ENCODE assay signal across 30 mouse cellular contexts in the genomic region with DNA sequence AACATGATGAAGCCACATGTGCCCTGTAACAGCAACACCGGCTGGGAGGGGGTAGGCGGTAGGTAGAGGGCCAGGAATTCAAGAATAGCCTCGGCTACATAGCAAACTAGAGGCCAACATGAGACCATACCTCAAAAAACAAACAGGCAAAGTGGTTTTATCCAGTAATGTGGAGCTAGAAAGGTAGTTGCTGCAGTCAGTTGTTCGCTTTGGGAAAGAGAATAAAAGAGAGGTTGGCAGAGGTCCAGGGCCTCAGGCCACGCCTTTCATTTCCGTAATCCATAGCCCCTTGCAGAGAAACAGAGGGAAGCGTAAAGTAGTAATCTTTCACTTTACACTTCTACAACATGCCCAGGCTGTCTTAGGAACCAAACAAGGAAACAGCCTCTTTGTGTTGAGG.
DNase-seq lines count a peak whose midpoint lies in the region; ATAC-seq and TF ChIP-seq lines count a peak whose summit lies in the region.
"Had no signal": no experiment of that assay in that cellular context is flagged by ENCODE, and none has a peak within 500 bp of the region (broad histone marks: within the 10 kb centered on the region; RNA-seq: fewer than 3 reads in every experiment).

No protein-coding gene starts in this region.

- H3K9ac ChIP-seq in forebrain, embryonic 12.5 days, result no peak overlapping the region
- no peak overlapping the region for H3K9ac ChIP-seq in forebrain, embryonic 16.5 days (replicated peaks; ENCODE audit: low read depth, low read length)
- no peak overlapping the region for H3K9ac ChIP-seq in limb, embryonic 14.5 days (ENCODE audit: low read depth, low read length, severe bottlenecking)
- H3K9ac ChIP-seq in embryonic facial prominence, embryonic 14.5 days (ENCODE audit: low read depth, low read length), result no peak overlapping the region
- H3K9ac ChIP-seq: embryonic facial prominence, embryonic 15.5 days; heart, embryonic 12.5 days; kidney, embryonic 15.5 days; limb, embryonic 12.5 days; liver, embryonic 12.5 days; midbrain, embryonic 13.5 days; neural tube, embryonic 13.5 days had no signal

- ATAC-seq in forebrain, embryonic 12.5 days (ENCODE audit: low FRiP score), result no peak
- no peak for ATAC-seq in forebrain, embryonic 16.5 days
- ATAC-seq in limb, embryonic 14.5 days (ENCODE audit: low FRiP score, low read depth), result no peak
- ATAC-seq in embryonic facial prominence, embryonic 14.5 days (ENCODE audit: low read depth), result peak; percentile 70
- ATAC-seq: CD4-positive, CD25-positive, alpha-beta regulatory T cell, adult 4 months; hindbrain, postnatal 0 days; intestine, embryonic 16.5 days; liver, embryonic 12.5 days; midbrain, embryonic 13.5 days had no signal

- WGBS in forebrain, embryonic 12.5 days, result 52% methylated on average over 7 of the region's 7 CpGs
- 24% methylated on average over 7 of the region's 7 CpGs for WGBS in forebrain, embryonic 16.5 days
- 52% methylated on average over 7 of the region's 7 CpGs for WGBS in limb, embryonic 14.5 days
- WGBS in limb, embryonic 10.5 days, result 93% methylated on average over 7 of the region's 7 CpGs
- WGBS in embryonic facial prominence, embryonic 14.5 days, result 62% methylated on average over 7 of the region's 7 CpGs

- H3K27me3 ChIP-seq in forebrain, embryonic 12.5 days, result no peaks in the 10 kb centered on the region
- H3K27me3 ChIP-seq in forebrain, embryonic 16.5 days (replicated peaks; ENCODE audit: control insufficient read depth, insufficient read depth, low read length), result no peaks in the 10 kb centered on the region
- H3K27me3 ChIP-seq in limb, embryonic 14.5 days (ENCODE audit: control insufficient read depth, insufficient read depth, low read length), result no peaks in the 10 kb centered on the region
- no peaks in the 10 kb centered on the region for H3K27me3 ChIP-seq in limb, embryonic 10.5 days (ENCODE audit: low read depth, poor library complexity, severe bottlenecking)
- no peaks in the 10 kb centered on the region for H3K27me3 ChIP-seq in embryonic facial prominence, embryonic 14.5 days (replicated peaks; ENCODE audit: control insufficient read depth, insufficient read depth, low read length)
- H3K27me3 ChIP-seq: embryonic facial prominence, embryonic 15.5 days; heart, embryonic 12.5 days; kidney, embryonic 15.5 days; limb, embryonic 12.5 days; liver, embryonic 12.5 days; midbrain, embryonic 13.5 days; neural tube, embryonic 13.5 days had no signal

- DNase-seq in limb, embryonic 14.5 days (ENCODE audit: low spot score), result peak; percentile 57
- DNase-seq in limb, embryonic 10.5 days (ENCODE audit: low spot score), result no peak
- peak; percentile 63 for DNase-seq in embryonic facial prominence, embryonic 14.5 days (ENCODE audit: low spot score)
- peak; percentile 7 for DNase-seq in lung, postnatal 25 days (ENCODE audit: low spot score)
- no peak for DNase-seq in frontal cortex, adult 2 months (ENCODE audit: extremely low spot score in 1 of 2, low spot score in 1 of 2)
- DNase-seq in frontal cortex, postnatal 36 days (ENCODE audit: low spot score in 2 of 2), result no peak
- DNase-seq: adrenal gland, postnatal 36 days; cerebellum, adult 18-20 months; cerebellum, postnatal 14 days; gastrocnemius, postnatal 14 days; heart, adult 11 months; heart, postnatal 10 days; layer of hippocampus, postnatal 36 days; retina, postnatal 1 day; right cerebral cortex, postnatal 25 days; spleen, adult 18-20 months; thymus, postnatal 14 days had no signal

- no peak overlapping the region for H3K4me2 ChIP-seq in forebrain, embryonic 12.5 days
- H3K4me2 ChIP-seq in forebrain, embryonic 16.5 days (ENCODE audit: low read length), result no peak overlapping the region
- no peak overlapping the region for H3K4me2 ChIP-seq in limb, embryonic 14.5 days (replicated peaks; ENCODE audit: low read depth, low read length, severe bottlenecking)
- no peak overlapping the region for H3K4me2 ChIP-seq in embryonic facial prominence, embryonic 14.5 days (ENCODE audit: low read depth, low read length)
- H3K4me2 ChIP-seq: embryonic facial prominence, embryonic 15.5 days; heart, embryonic 12.5 days; kidney, embryonic 15.5 days; limb, embryonic 12.5 days; liver, embryonic 12.5 days; midbrain, embryonic 13.5 days; neural tube, embryonic 13.5 days had no signal

- H3K27ac ChIP-seq in forebrain, embryonic 12.5 days, result peak overlapping the region; percentile 51; the same call in 1 of the 2 replicates
- H3K27ac ChIP-seq in forebrain, embryonic 16.5 days (ENCODE audit: low read length), result no peak overlapping the region
- H3K27ac ChIP-seq in limb, embryonic 14.5 days (replicated peaks; ENCODE audit: low read depth, low read length), result no peak overlapping the region
- H3K27ac ChIP-seq in limb, embryonic 10.5 days, result no peak overlapping the region
- 0 out of 2 replicates have a peak overlapping the region, but pooled peaks have one; percentile 3 for H3K27ac ChIP-seq in embryonic facial prominence, embryonic 14.5 days (replicated peaks; ENCODE audit: low read depth, low read length)
- H3K27ac ChIP-seq: embryonic facial prominence, embryonic 15.5 days; hindbrain, postnatal 0 days; kidney, embryonic 15.5 days; limb, embryonic 12.5 days; liver, embryonic 12.5 days; midbrain, embryonic 13.5 days; neural tube, embryonic 13.5 days had no signal

- H3K9me3 ChIP-seq in forebrain, embryonic 12.5 days, result no peaks in the 10 kb centered on the region
- no peaks in the 10 kb centered on the region for H3K9me3 ChIP-seq in forebrain, embryonic 16.5 days (ENCODE audit: control insufficient read depth, low read length)
- H3K9me3 ChIP-seq in limb, embryonic 14.5 days (ENCODE audit: control insufficient read depth, low read length), result no peaks in the 10 kb centered on the region
- no peaks in the 10 kb centered on the region for H3K9me3 ChIP-seq in limb, embryonic 10.5 days (replicated peaks)
- no peaks in the 10 kb centered on the region for H3K9me3 ChIP-seq in embryonic facial prominence, embryonic 14.5 days (ENCODE audit: control insufficient read depth, low read length)
- H3K9me3 ChIP-seq: embryonic facial prominence, embryonic 15.5 days; heart, embryonic 12.5 days; kidney, embryonic 15.5 days; limb, embryonic 12.5 days; liver, embryonic 12.5 days; midbrain, embryonic 13.5 days; neural tube, embryonic 13.5 days had no signal

- TF ChIP-seq POLR2A in limb, embryonic 14.5 days (IDR thresholded peaks at IDR 0.05; ENCODE audit: borderline replicate concordance, extremely low read depth, insufficient read depth, insufficient read length), result no peak

- H3K4me1 ChIP-seq in forebrain, embryonic 12.5 days, result peaks cover 6% of the 10 kb centered on the region
- peaks cover 3% of the 10 kb centered on the region; the same call in 1 of the 2 replicates for H3K4me1 ChIP-seq in forebrain, embryonic 16.5 days (replicated peaks; ENCODE audit: control insufficient read depth, insufficient read depth, low read length)
- H3K4me1 ChIP-seq in limb, embryonic 14.5 days (ENCODE audit: control insufficient read depth, insufficient read depth, low read length), result peaks cover 7% of the 10 kb centered on the region
- no peaks in the 10 kb centered on the region for H3K4me1 ChIP-seq in limb, embryonic 10.5 days
- peaks cover 4% of the 10 kb centered on the region; the same call in 1 of the 2 replicates for H3K4me1 ChIP-seq in embryonic facial prominence, embryonic 14.5 days (ENCODE audit: control insufficient read depth, insufficient read depth, low read length)
- H3K4me1 ChIP-seq: embryonic facial prominence, embryonic 15.5 days; liver, embryonic 12.5 days had no signal

- H3K36me3 ChIP-seq in forebrain, embryonic 12.5 days (replicated peaks), result no peaks in the 10 kb centered on the region
- H3K36me3 ChIP-seq in forebrain, embryonic 16.5 days (ENCODE audit: control insufficient read depth, insufficient read depth), result no peaks in the 10 kb centered on the region
- no peaks in the 10 kb centered on the region for H3K36me3 ChIP-seq in limb, embryonic 14.5 days (ENCODE audit: control insufficient read depth, insufficient read depth, low read length)
- peaks cover 13% of the 10 kb centered on the region; the same call in 1 of the 2 replicates for H3K36me3 ChIP-seq in limb, embryonic 10.5 days
- H3K36me3 ChIP-seq in embryonic facial prominence, embryonic 14.5 days (ENCODE audit: control insufficient read depth, insufficient read depth, low read length), result no peaks in the 10 kb centered on the region; the same call in 1 of the 2 replicates
- H3K36me3 ChIP-seq: embryonic facial prominence, embryonic 15.5 days; heart, embryonic 12.5 days; limb, embryonic 12.5 days; midbrain, embryonic 13.5 days had no signal

- no peak overlapping the region for H3K4me3 ChIP-seq in forebrain, embryonic 12.5 days (replicated peaks)
- no peak overlapping the region for H3K4me3 ChIP-seq in forebrain, embryonic 16.5 days (replicated peaks; ENCODE audit: low read length)
- H3K4me3 ChIP-seq in limb, embryonic 14.5 days (replicated peaks; ENCODE audit: low read length), result no peak overlapping the region
- no peak overlapping the region for H3K4me3 ChIP-seq in limb, embryonic 10.5 days
- H3K4me3 ChIP-seq in embryonic facial prominence, embryonic 14.5 days (ENCODE audit: low read depth, low read length), result no peak overlapping the region
- H3K4me3 ChIP-seq: embryonic facial prominence, embryonic 15.5 days; heart, embryonic 12.5 days; kidney, embryonic 15.5 days; limb, embryonic 12.5 days; liver, embryonic 12.5 days; midbrain, embryonic 13.5 days; myocyte; neural tube, embryonic 13.5 days had no signal

Comparison
In these comparisons a context has a peak if more than half of its experiments do, and no peak if none do; other contexts are left out.
1. H3K27ac ChIP-seq: peak in forebrain, embryonic 12.5 days (single experiment) and embryonic facial prominence, embryonic 14.5 days (single experiment); none in forebrain, embryonic 16.5 days (single experiment), limb, embryonic 14.5 days (single experiment) and limb, embryonic 10.5 days (single experiment).
2. DNase-seq: peak in limb, embryonic 14.5 days (single experiment), embryonic facial prominence, embryonic 14.5 days (single experiment) and lung, postnatal 25 days (single experiment); none in limb, embryonic 10.5 days (single experiment), frontal cortex, adult 2 months (0 of 2) and frontal cortex, postnatal 36 days (0 of 2).